Mouse (Mus musculus): ENCODE results near the gene Zfp593.

Zfp593 gene

GRCm38 (mm10) chr4:134227194-134227593 is 18.2 kb downstream of the Zfp593 start, which contains the start of gene Catsper4:
Catsper4 (minus strand) TSS chr4:134227383.
- DNase-seq (ENCODE audit: low spot score), result no peak

GRCm38 (mm10) chr4:134222793-134223600 is 22.4 kb downstream of the Zfp593 start:
- no peak for DNase-seq (ENCODE audit: low spot score)

GRCm38 (mm10) chr4:134206488-134207053 is 38.8 kb downstream of the Zfp593 start:
- no peak for DNase-seq (ENCODE audit: low spot score)

- no peak for DNase-seq (ENCODE audit: low spot score)
These were observed 42.0 kb downstream of the Zfp593 start for GRCm38 (mm10) chr4:134203340-134203896.

- no peak for DNase-seq (ENCODE audit: low spot score)
These were observed 42.5 kb downstream of the Zfp593 start, which contains the start of gene Gm7534 for GRCm38 (mm10) chr4:134202904-134203303. Gm7534 (minus strand) TSS chr4:134203004.

- no peak for DNase-seq (ENCODE audit: low spot score)
These were observed 46.0 kb downstream of the Zfp593 start for GRCm38 (mm10) chr4:134199371-134199770.

All from ovary, postnatal 10 days (tissue).